Mouse (Mus musculus) granulocyte monocyte progenitor cell, adult 5-6 weeks (primary cell): Measurements from ENCODE around the gene Dazap1. TPM values are rescaled to one million over a fixed set of nuclear protein-coding genes. Genes with fewer than 3 reads are reported as not detected.

Experiments used
- ATAC-seq: replicated peaks from 2 replicates; pipeline ENCODE4 v1.8.0; 2016; ENCODE audit warnings: mild to moderate bottlenecking, moderate TSS enrichment, inconsistent platforms; ENCODE audit not compliant: poor library complexity, severe bottlenecking
- total RNA-seq, 2 experiments: library from RNA; stranded (forward) in 1 of 2; stranded (reverse) in 1 of 2; fragments of 200-712, 200-1000 nt in 1 of 2; fragments of >200 nt in 1 of 2; fragmentation: Nextera tagmentation in 1 of 2; gene quantifications; 2 replicates each; pipeline ENCODE4 v1.2.3; 2014 to 2017

Gene Dazap1
- total RNA-seq, 2 experiments from 2014 or later: 128 to 157 TPM

- ATAC-seq: peak; percentile 60
These were observed 59.1 kb downstream of the Dazap1 start, which contains the start of gene 2310011J03Rik for GRCm38 (mm10) chr10:80320340-80320760. Gene 2310011J03Rik, minus strand, starts transcription at chr10:80320537.

GRCm38 (mm10) chr10:80321014-80321669 lies 59.9 kb downstream of the Dazap1 start:
- ATAC-seq: no peak

GRCm38 (mm10) chr10:80321670-80322581 lies 60.6 kb downstream of the Dazap1 start:
- ATAC-seq: no peak

GRCm38 (mm10) chr10:80322811-80323211 lies 61.5 kb downstream of the Dazap1 start:
- 0 out of 2 replicates have a peak, but pooled peaks have one; percentile 10 for ATAC-seq

GRCm38 (mm10) chr10:80323261-80324119 lies 62.2 kb downstream of the Dazap1 start:
- ATAC-seq: peak; percentile 49

- ATAC-seq: no peak
These were observed 63.1 kb downstream of the Dazap1 start for GRCm38 (mm10) chr10:80324120-80325037.

GRCm38 (mm10) chr10:80325045-80325444 lies 63.8 kb downstream of the Dazap1 start:
- no peak for ATAC-seq

GRCm38 (mm10) chr10:80329273-80330081 lies 68.2 kb downstream of the Dazap1 start, which contains the start of the genes Pcsk4 and Reep6:
Gene Pcsk4, minus strand, starts transcription at chr10:80329498.
Gene Reep6, plus strand, starts transcription at chr10:80329953.
- ATAC-seq: peak; percentile 95

- ATAC-seq: no peak
These were observed 68.8 kb downstream of the Dazap1 start for GRCm38 (mm10) chr10:80330084-80330483.

- ATAC-seq: no peak
These were observed 69.6 kb downstream of the Dazap1 start for GRCm38 (mm10) chr10:80330888-80331287.

- ATAC-seq: no peak
These were observed 70.6 kb downstream of the Dazap1 start for GRCm38 (mm10) chr10:80331636-80332524.

- ATAC-seq: no peak
These were observed 71.3 kb downstream of the Dazap1 start for GRCm38 (mm10) chr10:80332525-80332989.

- no peak for ATAC-seq
These were observed 75.0 kb downstream of the Dazap1 start for GRCm38 (mm10) chr10:80336263-80336662.
